8 mouse cellular contexts compared by ENCODE assay signal in the genomic region with DNA sequence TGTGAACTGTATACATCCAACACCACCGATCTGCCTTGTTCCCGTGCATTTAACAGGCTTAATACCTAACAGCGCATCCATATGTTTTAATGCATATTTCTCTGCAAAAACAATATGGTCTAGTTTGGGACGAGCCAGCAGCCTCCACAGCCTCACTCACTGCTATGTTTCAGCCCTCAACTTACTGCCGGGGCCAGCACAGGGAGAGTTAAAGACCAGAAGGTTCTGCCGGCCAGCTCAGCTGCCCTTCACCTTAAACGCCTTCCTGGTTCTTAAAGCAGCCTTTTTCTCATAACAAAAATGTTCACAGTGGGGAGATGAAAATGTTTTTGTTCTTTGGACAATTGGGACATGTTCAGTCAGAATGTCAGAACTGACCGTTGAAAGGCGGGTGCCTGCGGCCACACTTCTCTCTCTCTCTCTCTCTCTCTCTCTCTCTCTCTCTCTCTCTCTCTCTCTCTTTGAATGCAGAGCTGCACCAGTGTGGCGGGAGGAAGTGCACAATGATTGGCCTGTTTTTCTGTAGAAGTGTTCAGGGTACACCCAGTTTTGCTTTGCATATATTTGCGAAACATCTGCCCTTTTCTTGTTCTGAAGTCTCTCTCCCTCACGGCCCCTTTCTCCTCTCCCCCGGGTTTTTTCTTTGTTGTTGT.
DNase-seq lines count a peak whose midpoint lies in the region; ATAC-seq lines count a peak whose summit lies in the region.

No protein-coding gene starts in this region.

- peak; percentile 64 for ATAC-seq in forebrain, embryonic 15.5 days (replicated peaks)
- peak; percentile 62 for ATAC-seq in megakaryocyte, adult 5-6 weeks (ENCODE audit: poor library complexity, severe bottlenecking)

- H3K36me3 ChIP-seq in forebrain, embryonic 15.5 days: peaks cover 6% of the 10 kb centered on the region; the same call in 1 of the 2 replicates

- H3K9ac ChIP-seq in forebrain, embryonic 15.5 days (replicated peaks): no peak overlapping the region

- peaks cover 38% of the 10 kb centered on the region for H3K4me1 ChIP-seq in forebrain, embryonic 15.5 days

- WGBS in forebrain, embryonic 15.5 days: 20% methylated on average over 14 of the region's 14 CpGs

- no peak overlapping the region for H3K4me3 ChIP-seq in forebrain, embryonic 15.5 days

- H3K27ac ChIP-seq in forebrain, embryonic 15.5 days (replicated peaks): peak overlapping the region; percentile 83

- H3K9me3 ChIP-seq in forebrain, embryonic 15.5 days: no peaks in the 10 kb centered on the region

- H3K27me3 ChIP-seq in forebrain, embryonic 15.5 days: no peaks in the 10 kb centered on the region

- 0 out of 2 replicates have a peak overlapping the region, but pooled peaks have one; percentile 1 for H3K4me2 ChIP-seq in forebrain, embryonic 15.5 days (replicated peaks)

- DNase-seq in kidney, adult 18-20 months: peak; percentile 36
- no peak for DNase-seq in kidney, postnatal 25 days
- DNase-seq in Muller cell, postnatal 12 days (ENCODE audit: inconsistent ontology term): peak; percentile 76
- no peak for DNase-seq in spleen, postnatal 14 days (ENCODE audit: low spot score in 2 of 2)
- DNase-seq in right cerebral cortex, postnatal 25 days: no peak
- no peak for DNase-seq in urinary bladder, adult 18-20 months (ENCODE audit: low spot score in 2 of 2)

Comparison
In these comparisons a context has a peak if more than half of its experiments do, and no peak if none do; other contexts are left out.
1. DNase-seq: peak in kidney, adult 18-20 months (single experiment) and Muller cell, postnatal 12 days (single experiment); none in kidney, postnatal 25 days (0 of 2), spleen, postnatal 14 days (0 of 2), right cerebral cortex, postnatal 25 days (single experiment) and urinary bladder, adult 18-20 months (0 of 2).